Mouse (Mus musculus) brain, embryonic 14.5 days (tissue): ENCODE measurements at regions not wholly inside any gene's neighbourhood (a gene's known extent, or its start where the extent isn't known, plus 50 kb on each side); places are given as distances from the start of the nearest gene placed in this dataset.

Experiments
- CTCF ChIP-seq: fragments of 200-500 bp; IDR thresholded peaks from 2 replicates; pipeline ENCODE4 v1.5.1; 2012; ENCODE audit warnings: inconsistent platforms, mild to moderate bottlenecking, moderate library complexity, borderline replicate concordance; ENCODE audit not compliant: insufficient read depth, insufficient read length; ENCODE audit errors: extremely low read depth
- POLR2A ChIP-seq: fragments of 200-500 bp; IDR thresholded peaks from 2 replicates; pipeline ENCODE4 v1.6.1; 2012; ENCODE audit warnings: mild to moderate bottlenecking, inconsistent platforms, borderline replicate concordance; ENCODE audit not compliant: poor library complexity, insufficient read depth, insufficient read length, severe bottlenecking; ENCODE audit errors: extremely low read depth

- TF ChIP-seq POLR2A, result no peak
- no peak for TF ChIP-seq CTCF
Observed at GRCm38 (mm10) chr16:75065281-75065680, 520.6 kb downstream of the Lipi start.
